Mouse (Mus musculus) megakaryocyte, adult 5-6 weeks (primary cell): ENCODE measurements at regions not wholly inside any gene's neighbourhood (a gene's known extent, or its start where the extent isn't known, plus 50 kb on each side); places are given as distances from the start of the nearest gene placed in this dataset.
"Not testable (repeated sequence)": the region's sequence is repeated elsewhere in the genome, so short reads cannot be mapped to it uniquely, and the experiment has no call there.

Experiments
- ATAC-seq: 2 replicates; pipeline ENCODE4 v1.8.0; 2016; ENCODE audit warnings: mild to moderate bottlenecking, inconsistent platforms; ENCODE audit not compliant: poor library complexity, severe bottlenecking

DNA sequence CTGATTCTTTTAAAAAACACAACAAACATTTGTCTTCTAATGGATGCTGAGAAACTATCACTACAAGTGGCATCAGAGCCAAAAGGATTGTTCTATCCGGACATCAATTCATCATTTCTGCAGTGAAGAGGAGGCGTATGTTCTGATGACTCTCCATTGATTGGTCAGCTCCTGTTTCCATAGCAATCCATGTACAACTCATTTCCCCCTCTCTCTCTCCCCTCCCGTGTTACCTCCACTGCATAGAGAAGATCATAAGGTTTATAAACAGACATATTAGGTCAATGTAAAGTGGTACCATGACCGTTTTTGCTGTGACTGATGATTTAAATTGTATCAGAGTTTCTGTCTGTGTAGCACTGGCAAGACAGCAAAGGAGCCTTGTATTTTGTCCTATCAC is 76.2 kb upstream of the Gap43 start:
- ATAC-seq = no peak

DNA sequence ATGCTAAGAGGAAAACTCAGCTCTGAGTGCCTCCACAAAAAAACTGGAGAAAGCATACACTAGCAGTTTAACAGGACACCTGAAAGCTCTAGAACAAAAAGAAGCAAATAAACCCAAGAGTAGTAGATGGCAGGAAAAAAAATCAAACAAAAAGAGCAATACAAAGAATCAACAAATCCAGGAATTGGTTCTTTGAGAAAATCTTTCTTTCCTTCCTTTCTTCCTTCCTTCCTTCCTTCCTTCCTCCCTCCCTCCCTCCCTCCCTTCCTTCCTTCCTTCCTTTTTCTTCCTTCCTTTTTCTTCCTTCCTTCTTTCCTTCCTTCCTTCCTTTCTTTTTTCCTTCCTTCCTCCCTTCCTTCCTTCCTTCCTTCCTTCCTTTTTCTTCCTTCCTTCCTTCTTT is 71.6 kb upstream of the Gap43 start:
- ATAC-seq = not testable (repeated sequence)

DNA sequence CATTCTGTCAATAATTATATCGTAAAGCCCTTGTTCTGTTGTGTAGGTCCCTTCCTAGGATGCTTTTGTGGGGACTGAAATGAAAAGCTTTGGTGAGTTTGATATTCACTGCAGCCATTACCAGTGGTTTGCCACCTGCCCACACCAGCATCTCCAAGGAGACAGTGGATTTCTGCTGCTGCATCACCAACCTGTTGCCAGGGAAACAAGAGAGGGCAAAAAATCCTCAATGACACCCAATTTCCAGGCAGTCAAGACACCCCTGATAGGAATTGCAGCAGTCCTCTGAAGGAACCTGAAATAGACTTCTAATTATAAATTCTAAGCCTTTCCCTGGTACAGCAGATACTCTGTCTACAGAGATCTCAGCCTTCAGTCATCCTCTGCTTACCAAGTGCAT is 56.1 kb upstream of the Gap43 start:
- ATAC-seq = no peak
